Mouse (Mus musculus) 3134 (cell line): ENCODE results near the gene Unc119b.
A peak's percentile ranks its signal among the peaks of the same experiment; 100 is the strongest.
"Not testable (repeated sequence)": the region's sequence is repeated elsewhere in the genome, so short reads cannot be mapped to it uniquely, and the experiment has no call there.

Experiments
- DNase-seq: peaks from one replicate; pipeline ENCODE4 v3.0.0-alpha.2; 2011; ENCODE audit warnings: low spot score; ENCODE audit not compliant: insufficient read length; ENCODE audit errors: extremely low read depth

The Unc119b gene

DNA sequence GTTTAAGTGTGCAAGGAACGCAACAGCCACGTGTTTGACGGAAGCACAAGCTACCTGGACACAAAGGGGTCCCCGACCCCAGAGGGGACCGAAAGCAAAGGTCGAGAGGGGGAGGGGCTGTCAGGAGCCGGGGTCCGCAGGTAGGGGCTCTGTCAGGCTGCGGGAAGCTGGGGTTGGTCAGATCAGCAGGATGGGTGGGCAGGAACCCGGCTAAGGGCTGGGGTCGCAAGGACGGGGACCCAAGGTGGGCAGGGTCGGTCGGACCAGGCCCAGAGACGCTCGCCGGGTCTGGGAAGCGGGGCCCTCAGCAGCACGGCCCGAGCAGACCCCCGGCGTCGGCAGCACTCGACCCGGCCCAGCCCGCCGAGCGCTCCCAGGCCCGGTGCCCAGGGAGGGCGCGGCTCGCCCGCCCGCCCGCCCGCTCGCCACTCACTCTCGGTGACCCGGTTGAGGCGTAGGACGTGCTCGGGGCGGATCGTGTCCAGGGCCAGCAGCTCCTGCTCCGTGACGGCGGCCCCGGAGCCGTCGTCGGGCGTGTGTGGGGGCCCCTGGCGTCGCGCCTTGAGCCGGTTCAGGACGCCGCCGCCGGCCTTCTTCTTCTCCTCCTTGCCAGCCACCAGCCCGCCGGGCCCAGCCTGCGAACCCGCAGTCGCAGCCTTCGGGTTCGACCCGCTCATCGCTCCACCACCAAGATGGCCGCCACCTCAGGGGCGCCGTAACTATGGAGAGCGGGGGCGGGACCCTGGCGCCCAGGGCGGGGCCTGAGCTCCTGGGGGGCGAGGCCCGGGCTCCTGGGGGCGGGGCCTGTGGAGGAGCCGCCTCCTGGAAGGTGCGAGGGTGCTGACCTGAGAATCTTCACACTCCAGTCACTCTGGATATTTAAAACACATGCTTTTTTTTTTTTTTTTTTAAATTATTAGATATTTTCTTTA lies at the start of gene Unc119b:
Unc119b (minus strand) TSS at position 742 of the 932 bp plus-strand sequence.
- DNase-seq, result peak; percentile 86

- no peak for DNase-seq
Measured at GRCm38 (mm10) chr5:115183482-115183881, 48.7 kb upstream of the Unc119b start.

DNA sequence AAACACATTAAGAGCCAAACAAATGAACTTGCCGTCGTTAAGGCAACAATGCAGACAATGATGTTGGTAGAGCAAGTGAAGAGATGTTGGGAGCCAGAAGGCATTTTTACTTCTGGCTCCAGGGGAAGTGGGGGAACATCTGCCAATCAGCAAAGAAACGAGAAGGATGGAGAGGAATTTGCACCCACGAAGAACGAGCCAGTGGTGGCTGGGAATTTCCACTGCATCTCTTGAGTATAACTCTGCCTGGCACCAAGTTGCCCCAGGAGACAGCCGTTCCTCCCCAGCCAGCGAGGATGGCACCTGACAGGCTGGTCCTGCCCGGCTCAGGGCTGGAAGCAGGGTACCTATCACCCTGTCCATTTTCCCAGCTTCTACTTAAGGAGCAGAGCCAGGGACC lies 48.1 kb upstream of the Unc119b start:
- DNase-seq, result no peak

- DNase-seq, result no peak
Measured at GRCm38 (mm10) chr5:115181248-115181940, 46.6 kb upstream of the Unc119b start.

DNA sequence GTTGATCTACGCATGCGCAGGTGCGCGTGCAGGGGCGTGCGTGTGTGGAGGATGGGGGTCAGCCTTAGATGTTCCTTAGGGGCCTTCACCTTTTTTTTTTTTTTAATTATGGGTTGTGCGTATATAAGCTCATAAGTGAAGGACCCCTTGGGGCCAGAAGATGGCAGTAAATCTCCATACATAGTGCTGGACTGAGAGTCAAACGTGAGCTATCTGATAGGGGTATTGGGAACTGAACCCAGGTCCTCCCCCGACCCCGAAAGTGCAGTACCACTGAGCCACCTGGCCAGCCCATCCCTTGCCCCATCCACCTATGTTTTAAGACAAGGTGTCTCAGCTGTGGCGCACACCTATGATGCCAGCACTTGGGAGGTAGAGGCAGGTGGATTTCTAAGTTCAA lies 44.8 kb upstream of the Unc119b start:
- no peak for DNase-seq

GRCm38 (mm10) chr5:115177866-115178265 lies 43.1 kb upstream of the Unc119b start:
- DNase-seq, result no peak

DNA sequence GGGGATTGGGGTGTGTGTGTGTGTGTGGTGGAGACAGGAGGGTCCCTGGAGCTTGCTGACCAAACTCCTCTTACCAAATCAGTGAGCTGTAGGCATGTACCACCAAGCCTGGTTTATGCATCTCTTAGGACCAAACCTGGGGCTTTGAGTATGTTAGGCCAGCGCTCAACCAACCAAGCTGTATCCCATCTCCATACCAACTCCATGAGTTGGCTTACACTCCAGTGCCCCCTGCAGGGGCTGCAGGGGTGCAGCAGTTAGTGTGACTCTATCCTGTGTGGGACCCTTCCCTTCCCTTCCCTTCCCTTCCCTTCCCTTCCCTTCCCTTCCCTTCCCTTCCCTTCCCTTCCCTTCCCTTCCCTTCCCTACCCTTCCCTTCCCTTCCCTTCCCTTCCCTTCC lies 39.8 kb upstream of the Unc119b start:
- no peak for DNase-seq

- DNase-seq, result no peak
Measured at GRCm38 (mm10) chr5:115170150-115170549, 35.4 kb upstream of the Unc119b start.

DNA sequence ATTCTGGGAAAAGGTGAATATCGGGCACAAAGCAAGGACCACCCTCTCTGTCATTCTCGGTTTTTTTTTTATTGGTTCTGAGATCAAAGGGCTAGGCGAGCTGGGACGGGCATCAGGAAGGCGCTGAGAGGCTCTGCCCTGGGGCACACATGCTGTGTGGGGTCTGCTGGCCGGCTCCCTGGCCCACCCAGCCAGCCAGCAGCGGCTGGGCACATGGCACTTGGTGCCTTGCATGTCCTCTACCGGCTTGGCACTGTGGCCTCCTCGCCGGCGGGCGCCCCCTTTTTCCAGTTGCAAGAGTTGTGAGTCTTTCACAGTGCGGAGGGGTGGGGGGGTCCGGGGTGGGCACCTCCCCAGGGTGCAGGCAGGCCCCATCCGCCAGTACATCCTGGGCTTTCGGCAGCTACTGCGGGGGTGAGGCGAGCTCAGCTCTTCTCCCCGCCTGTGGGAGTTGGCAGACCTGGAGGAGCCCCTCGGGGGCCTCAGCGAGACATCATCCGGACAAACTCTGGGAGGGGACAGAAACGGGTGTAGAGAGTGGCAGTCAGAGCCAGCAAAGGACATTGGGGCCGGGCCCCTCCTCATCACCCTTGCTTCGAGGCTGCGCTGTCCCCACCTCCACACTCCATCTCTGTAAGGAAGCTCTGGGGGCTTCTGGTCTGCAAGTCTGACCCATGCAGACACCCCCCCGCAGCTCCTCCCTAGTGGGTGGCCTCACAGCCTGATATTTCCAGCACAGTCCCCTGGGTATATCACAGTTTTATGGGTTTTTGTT lies 34.1 kb upstream of the Unc119b start:
- DNase-seq, result no peak

GRCm38 (mm10) chr5:115167396-115167795 lies 32.6 kb upstream of the Unc119b start:
- DNase-seq, result no peak

GRCm38 (mm10) chr5:115166815-115167194 lies 32.0 kb upstream of the Unc119b start:
- no peak for DNase-seq

GRCm38 (mm10) chr5:115165895-115166814 lies 31.4 kb upstream of the Unc119b start:
- DNase-seq, result no peak

DNA sequence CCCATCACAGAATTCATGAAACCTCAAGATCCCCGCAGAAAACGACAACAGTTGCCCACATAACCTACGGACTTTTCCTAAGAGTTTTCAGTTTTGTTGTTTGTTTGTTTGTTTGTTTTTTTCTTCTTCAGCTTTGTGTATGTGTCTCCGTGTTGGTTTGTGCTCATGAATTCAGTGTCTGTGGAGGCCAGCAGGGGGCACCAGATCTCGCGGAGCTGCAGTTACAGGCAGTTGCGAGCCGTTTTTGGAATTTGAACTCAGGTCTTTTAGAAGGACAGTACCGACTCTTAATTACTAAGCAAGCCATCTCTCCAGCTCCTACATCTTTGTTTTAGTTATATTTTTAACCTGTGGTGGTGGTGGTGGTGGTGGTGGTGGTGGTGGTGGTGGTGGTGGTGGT lies 30.6 kb upstream of the Unc119b start:
- DNase-seq, result no peak

DNA sequence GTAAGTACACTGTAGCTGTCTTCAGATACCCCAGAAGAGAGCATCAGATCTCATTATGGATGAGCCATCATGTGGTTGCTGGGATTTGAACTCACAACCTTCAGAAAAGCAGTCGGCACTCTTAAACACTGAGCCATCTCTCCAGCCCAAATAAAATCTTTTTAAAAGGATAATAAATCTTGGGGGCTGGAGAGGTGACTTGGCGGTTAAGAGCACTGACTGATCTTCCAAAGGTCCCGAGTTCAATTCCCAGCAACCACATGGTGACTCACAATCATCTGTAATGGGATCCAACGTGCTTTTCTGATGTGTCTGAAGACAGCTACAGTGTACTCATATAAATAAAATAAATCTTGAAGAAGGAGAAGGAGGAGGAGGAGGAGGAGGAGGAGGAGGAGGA lies 29.7 kb upstream of the Unc119b start:
- not testable (repeated sequence) for DNase-seq

DNA sequence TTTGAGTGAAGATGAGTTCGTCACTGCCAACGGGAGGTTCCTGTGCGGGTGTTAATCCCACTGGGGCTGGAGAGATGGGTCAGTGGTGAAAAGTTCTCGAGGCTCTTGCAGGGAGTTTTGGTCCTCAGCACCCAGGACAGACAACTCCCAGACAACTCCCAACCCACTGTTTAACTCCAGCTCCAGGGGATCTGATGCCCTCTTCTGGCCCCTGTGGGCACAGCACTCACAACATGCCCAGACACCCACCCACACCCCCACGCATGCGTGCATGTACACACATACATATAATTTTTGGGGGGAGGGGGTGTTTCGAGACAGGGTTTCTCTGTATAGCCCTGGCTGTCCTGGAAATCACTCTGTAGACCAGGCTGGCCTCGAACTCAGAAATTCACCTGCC lies 28.8 kb upstream of the Unc119b start:
- DNase-seq, result peak; percentile 39

DNA sequence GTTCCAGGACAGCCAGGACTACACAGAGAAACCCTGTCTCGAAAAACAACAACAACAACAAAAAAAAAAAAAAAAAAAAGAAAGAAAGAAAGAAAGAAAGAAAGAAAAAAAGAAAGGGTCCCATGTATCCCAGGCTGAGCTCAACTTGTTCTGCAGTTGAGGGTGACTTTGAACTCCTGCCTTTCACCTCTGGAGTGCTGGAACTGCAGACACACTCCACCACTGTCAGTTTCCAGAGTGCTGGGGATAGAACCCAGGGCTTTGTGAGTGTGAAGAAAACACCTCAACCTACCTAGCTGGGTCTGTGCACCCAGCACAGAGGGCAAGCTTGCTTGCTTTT lies 27.1 kb upstream of the Unc119b start:
- not testable (repeated sequence) for DNase-seq

DNA sequence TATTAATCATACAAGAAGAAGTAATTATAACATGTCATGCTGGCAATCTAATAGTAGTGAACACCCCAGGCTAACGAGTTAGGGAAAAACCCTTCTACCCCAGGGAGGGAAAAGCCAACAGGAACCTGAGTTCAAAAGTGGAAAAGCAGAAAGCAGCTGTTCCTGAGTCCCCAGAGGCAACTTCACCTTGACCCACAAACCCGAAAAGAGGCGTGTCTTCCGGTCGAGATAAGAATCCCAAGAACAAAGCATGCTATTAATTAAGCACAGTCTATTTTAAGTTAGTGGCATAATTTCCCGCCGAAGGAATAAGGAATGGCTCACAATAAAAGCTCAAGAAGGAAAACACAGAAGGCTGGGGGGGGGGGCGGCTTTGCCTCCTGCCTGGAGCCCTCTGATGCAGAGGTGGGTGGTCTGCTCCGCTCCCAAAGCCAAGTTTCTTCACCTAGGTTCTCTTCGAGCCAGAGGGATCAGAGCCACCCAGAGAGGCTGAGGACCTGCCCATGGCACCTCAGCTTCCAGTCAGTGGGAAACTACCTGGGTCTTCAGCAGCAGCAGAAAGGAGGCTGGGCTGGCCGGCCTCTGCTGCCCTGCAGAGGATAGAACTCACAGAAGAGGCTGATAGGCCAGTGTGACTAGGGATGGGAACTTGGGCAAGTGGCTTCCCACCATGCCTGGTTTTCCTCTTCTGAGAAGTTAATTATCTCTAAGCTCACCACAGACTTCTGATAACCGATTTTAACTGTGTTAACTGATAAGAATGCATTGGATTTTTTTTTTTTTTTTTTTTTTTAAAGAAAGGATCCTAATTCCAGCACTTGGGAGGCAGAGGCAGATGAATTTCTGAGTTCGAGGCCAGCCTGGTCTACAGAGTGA lies 26.5 kb upstream of the Unc119b start:
- DNase-seq, result no peak

DNA sequence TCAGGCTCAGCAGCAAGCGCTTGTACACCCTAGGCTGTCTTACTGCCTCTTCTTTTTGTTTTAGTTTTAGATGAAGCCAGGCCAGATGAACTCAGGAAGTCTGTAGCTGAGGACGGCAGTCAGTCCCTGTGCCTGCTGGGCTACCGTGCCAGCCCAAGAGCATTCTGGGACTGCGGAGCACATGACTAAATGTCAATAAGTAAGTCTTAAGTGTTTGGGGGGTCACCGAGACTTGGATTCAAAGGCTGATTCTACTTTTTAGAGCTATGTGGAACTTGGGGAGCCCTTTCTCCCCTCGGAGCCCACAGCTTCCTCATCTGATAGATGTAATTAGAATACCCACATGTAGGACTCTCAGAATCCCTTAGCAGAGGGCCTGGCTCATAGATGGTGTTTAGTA lies 25.9 kb upstream of the Unc119b start:
- DNase-seq, result no peak

- DNase-seq, result no peak
Measured at GRCm38 (mm10) chr5:115159165-115159564, 24.4 kb upstream of the Unc119b start.
